ENCODE assay signal across 8 mouse cellular contexts in genomic region chr6:67375982-67376391, GRCm38 (mm10). TPM values are rescaled to one million over a fixed set of nuclear protein-coding genes. Genes with fewer than 3 reads are reported as not detected.
DNase-seq lines count a peak whose midpoint lies in the region; ATAC-seq and TF ChIP-seq lines count a peak whose summit lies in the region.

Gene Il12rb2, minus strand, starts transcription at chr6:67376188.

- H3K79me2 ChIP-seq in CH12.LX (replicated peaks; ENCODE audit: control insufficient read depth, extremely low read depth, insufficient read depth, poor library complexity, severe bottlenecking) (no peaks in the 10 kb centered on the region), myocyte (ENCODE audit: control insufficient read depth, insufficient read depth) (no peaks in the 10 kb centered on the region)

- no peak for ATAC-seq in embryonic facial prominence, embryonic 13.5 days (ENCODE audit: insufficient number of reproducible peaks, insufficient read depth, low FRiP score, low TSS enrichment, low read depth)
- ATAC-seq in liver, embryonic 15.5 days (ENCODE audit: insufficient read depth), result 0 out of 2 replicates have a peak, but pooled peaks have one; percentile 25

- TF ChIP-seq CTCF in CH12.LX (conservative IDR thresholded peaks at IDR 0.05 in 1 of 2, IDR thresholded peaks at IDR 0.05 in 1 of 2; ENCODE audit: low read depth in 2 of 2, low read length in 2 of 2), result no peak

- under 1% methylated on average over 26 of the region's 26 CpGs for WGBS in embryonic facial prominence, embryonic 13.5 days
- under 1% methylated on average over 26 of the region's 26 CpGs for WGBS in liver, embryonic 15.5 days (ENCODE audit: insufficient replicate concordance)

- H3K9ac ChIP-seq in CH12.LX (ENCODE audit: insufficient read depth, low read depth), result 0 out of 2 replicates have a peak within 1 kb of the TSS, but pooled peaks have one; percentile 19
- H3K9ac ChIP-seq in embryonic facial prominence, embryonic 13.5 days, result peak within 1 kb of the TSS; percentile 44; the same call in 1 of the 2 replicates
- no peak within 1 kb of the TSS for H3K9ac ChIP-seq in liver, embryonic 15.5 days

- in situ Hi-C loops in CH12.LX (cut with MboI; ENCODE audit: low pct_ligation_motif_present, low pct_unique_long_range_greater_than_20kb, low sequenced_read_pairs), result no loop called here

- H3K4me2 ChIP-seq in CH12.LX (ENCODE audit: insufficient read depth, low read depth, poor library complexity, severe bottlenecking) (peak within 1 kb of the TSS; percentile 66), myocyte (ENCODE audit: low read depth) (peak within 1 kb of the TSS; percentile 18)
- peak within 1 kb of the TSS; percentile 65 for H3K4me2 ChIP-seq in embryonic facial prominence, embryonic 13.5 days
- H3K4me2 ChIP-seq in liver, embryonic 15.5 days, result peak within 1 kb of the TSS; percentile 49

- dilution Hi-C loops in CH12.LX (cut with MboI; ENCODE audit: extremely low pct_ligation_motif_present, extremely low pct_unique_long_range_greater_than_20kb, low sequenced_read_pairs), result no loop called here

- H3K36me3 ChIP-seq in CH12.LX (replicated peaks in 1 of 2; ENCODE audit: control insufficient read depth in 1 of 2, insufficient read depth in 1 of 2, low read length in 1 of 2) (no peaks in the 10 kb centered on the region), myocyte (ENCODE audit: control insufficient read depth, insufficient read depth) (no peaks in the 10 kb centered on the region)
- no peaks in the 10 kb centered on the region for H3K36me3 ChIP-seq in embryonic facial prominence, embryonic 13.5 days
- H3K36me3 ChIP-seq in liver, embryonic 15.5 days (replicated peaks), result no peaks in the 10 kb centered on the region

- H3K4me3 ChIP-seq in CH12.LX (replicated peaks in 1 of 3; ENCODE audit: low read depth in 2 of 3, low read length in 2 of 3, poor library complexity in 1 of 3) (no peak within 1 kb of the TSS), myocyte (no peak within 1 kb of the TSS)
- peak within 1 kb of the TSS; percentile 38 for H3K4me3 ChIP-seq in embryonic facial prominence, embryonic 13.5 days
- peak within 1 kb of the TSS; percentile 36 for H3K4me3 ChIP-seq in liver, embryonic 15.5 days (replicated peaks)

- H3ac ChIP-seq in myocyte (ENCODE audit: control insufficient read depth, insufficient read length), result no peak within 1 kb of the TSS

- TF ChIP-seq POLR2A in CH12.LX (IDR thresholded peaks at IDR 0.05; ENCODE audit: low read depth, low read length) (no peak), myocyte (IDR thresholded peaks at IDR 0.05; ENCODE audit: insufficient read length, low read depth) (no peak)

- intact Hi-C loops in heart, postnatal 25 days (cut with DNase I), result no loop called here

- 0 out of 2 replicates have a peak, but pooled peaks have one; percentile 30 for TF ChIP-seq EP300 in CH12.LX (IDR thresholded peaks at IDR 0.05; ENCODE audit: low read length)

- no peak within 1 kb of the TSS for H3K27ac ChIP-seq in CH12.LX (ENCODE audit: insufficient read depth, low read depth)
- H3K27ac ChIP-seq in embryonic facial prominence, embryonic 13.5 days, result no peak within 1 kb of the TSS
- H3K27ac ChIP-seq in liver, embryonic 15.5 days (replicated peaks), result no peak within 1 kb of the TSS

- no peak for TF ChIP-seq RAD21 in CH12.LX (IDR thresholded peaks at IDR 0.05; ENCODE audit: low read depth, low read length)

- peaks cover 2 to 12% of the 10 kb centered on the region in 2 experiments; a peak in 2 of 4 replicates for H3K4me1 ChIP-seq in CH12.LX (ENCODE audit: control insufficient read depth in 1 of 2, insufficient read depth in 2 of 2)
- H3K4me1 ChIP-seq in embryonic facial prominence, embryonic 13.5 days, result 0 out of 2 replicates have a peak, but pooled peaks cover 8% of the 10 kb centered on the region
- peaks cover 5% of the 10 kb centered on the region; the same call in 1 of the 2 replicates for H3K4me1 ChIP-seq in liver, embryonic 15.5 days (replicated peaks)

- DNase-seq in 416B (ENCODE audit: low read depth) (peak; percentile 85), CH12.LX (ENCODE audit: extremely low read depth) (peak; percentile 55)
- peak; percentile 1 for DNase-seq in heart, postnatal 25 days (ENCODE audit: low spot score)
- peak; percentile 42 for DNase-seq in thymus, postnatal 36 days
- no peak for DNase-seq in layer of hippocampus, adult 9-10 months (ENCODE audit: low spot score)

- no peaks in the 10 kb centered on the region for H3K27me3 ChIP-seq in CH12.LX (replicated peaks)
- peaks cover 21% of the 10 kb centered on the region for H3K27me3 ChIP-seq in embryonic facial prominence, embryonic 13.5 days
- peaks cover 8% of the 10 kb centered on the region for H3K27me3 ChIP-seq in liver, embryonic 15.5 days
- peaks cover 10% of the 10 kb centered on the region for H3K27me3 ChIP-seq in myocyte (ENCODE audit: control insufficient read depth, insufficient read depth, insufficient read length)

- no peaks in the 10 kb centered on the region for H3K9me3 ChIP-seq in CH12.LX (replicated peaks; ENCODE audit: low read length)
- H3K9me3 ChIP-seq in embryonic facial prominence, embryonic 13.5 days, result no peaks in the 10 kb centered on the region
- H3K9me3 ChIP-seq in liver, embryonic 15.5 days (replicated peaks), result no peaks in the 10 kb centered on the region

TF ChIP-seq in CH12.LX, 34 proteins besides CTCF, POLR2A, EP300 and RAD21:
- TF ChIP-seq BHLHE40 (IDR thresholded peaks at IDR 0.05; ENCODE audit: low read depth, low read length) (peak; percentile 63), MAX (IDR thresholded peaks at IDR 0.05; ENCODE audit: low read length) (peak; percentile 52; the same call in 1 of the 2 replicates), TCF12 (IDR thresholded peaks at IDR 0.05; ENCODE audit: low read depth, low read length) (no peak), SMC3 (IDR thresholded peaks at IDR 0.05; ENCODE audit: low read depth, low read length) (no peak), CHD2 (IDR thresholded peaks at IDR 0.05; ENCODE audit: low read length) (no peak), ZKSCAN1 (IDR thresholded peaks at IDR 0.05; ENCODE audit: borderline replicate concordance, low read depth, low read length) (no peak), SIN3A (IDR thresholded peaks at IDR 0.05; ENCODE audit: low read length) (0 out of 2 replicates have a peak, but pooled peaks have one; percentile 32), TBP (conservative IDR thresholded peaks at IDR 0.05; ENCODE audit: low read depth, low read length) (no peak), MYC (IDR thresholded peaks at IDR 0.05; ENCODE audit: low read depth, low read length) (0 out of 2 replicates have a peak, but pooled peaks have one; percentile 15), MXI1 (IDR thresholded peaks at IDR 0.05; ENCODE audit: low read depth, low read length) (peak; percentile 81; the same call in 1 of the 2 replicates)

TF ChIP-seq in myocyte, 11 proteins besides CTCF, POLR2A, EP300 and RAD21:
- TF ChIP-seq REST (IDR thresholded peaks at IDR 0.05; ENCODE audit: insufficient read depth, insufficient read length), result no peak
- TF ChIP-seq MYOD1 (IDR thresholded peaks at IDR 0.05; ENCODE audit: control insufficient read depth in 1 of 3, insufficient read length in 2 of 3, low read depth in 2 of 3), result no peak
- TF ChIP-seq E2F4 (IDR thresholded peaks at IDR 0.05; ENCODE audit: insufficient read depth), result no peak
- no peak for TF ChIP-seq POLR2AphosphoS2 (IDR thresholded peaks at IDR 0.05; ENCODE audit: insufficient read length, low read depth)
- no peak for TF ChIP-seq MYOG (IDR thresholded peaks at IDR 0.05; ENCODE audit: control insufficient read depth in 1 of 3, insufficient read depth in 1 of 3, insufficient read length in 2 of 3, low read depth in 2 of 3)
- no peak for TF ChIP-seq MAX (IDR thresholded peaks at IDR 0.05; ENCODE audit: low read depth)
- TF ChIP-seq SRF (IDR thresholded peaks at IDR 0.05; ENCODE audit: control insufficient read depth, insufficient read length, low read depth), result no peak
- TF ChIP-seq USF1 (IDR thresholded peaks at IDR 0.05; ENCODE audit: low read depth), result no peak
- no peak for TF ChIP-seq TCF3 (IDR thresholded peaks at IDR 0.05; ENCODE audit: insufficient read length, low read depth)
- TF ChIP-seq CEBPB (IDR thresholded peaks at IDR 0.05; ENCODE audit: insufficient read depth, poor library complexity, severe bottlenecking), result no peak
- TF ChIP-seq TCF12 (IDR thresholded peaks at IDR 0.05; ENCODE audit: insufficient read depth, poor library complexity, severe bottlenecking), result no peak

RNA-seq across cellular contexts. Expression of gene Il12rb2, which starts in this region (rescaled TPM):
- total RNA-seq in CH12.LX (2012; rRNA removed) (0.08 and 0.17 TPM in 2 replicates), CH12.LX (2014; rRNA removed) (not detected in 2 replicates)
- polyA plus RNA-seq in CH12.LX (2012; ENCODE audit: insufficient read length, low read depth) (0.11 TPM in 1 of 2 replicates, not detected in the other), myocyte (2012; fragmentation: generic; extraction: Trizol) (not detected)
- polyA plus RNA-seq in embryonic facial prominence, embryonic 13.5 days (2015; fragmentation: Nextera tagmentation; extraction: Ambion mirVana), result 0.10 TPM in 1 of 2 replicates, not detected in the other
- under 1 TPM in 1 of 2 experiments, not detected in 1; 0.08 TPM for total RNA-seq in heart, postnatal 25 days (2021)
- 0.25 TPM in 2 replicates for polyA plus RNA-seq in liver, embryonic 15.5 days (2015; fragmentation: Nextera tagmentation; extraction: Ambion mirVana)

Comparison
In these comparisons a context has a peak if more than half of its experiments do, and no peak if none do; other contexts are left out.
1. Peak in DNase-seq, H3K9ac ChIP-seq and H3K4me2 ChIP-seq in CH12.LX; RNA of the gene not detected or under 1 TPM.
2. Peak in DNase-seq in heart, postnatal 25 days; RNA of the gene not detected or under 1 TPM.
3. Peak in ATAC-seq, H3K4me3 ChIP-seq and H3K4me2 ChIP-seq in liver, embryonic 15.5 days; RNA of the gene not detected or under 1 TPM.